Mouse (Mus musculus) subcutaneous adipose tissue, adult 2 months (tissue): ENCODE results near the gene Acad12. TPM values are rescaled to one million over a fixed set of nuclear protein-coding genes. Genes with fewer than 3 reads are reported as not detected.

Experiments
- polyA plus RNA-seq: library from polyadenylated mRNA; depleted of rRNA; stranded (reverse); fragments of >200 nt; gene quantifications from 2 replicates; pipeline ENCODE4 v1.2.3, GENCODE M21; 2012; ENCODE audit warnings: low replicate concordance; rRNA removed

The Acad12 gene
- polyA plus RNA-seq = 14.6 and 40.9 TPM in 2 replicates

GRCm38 (mm10) chr5:121618592-121619513 is at the start of gene Acad12:
TSS of gene Acad12 (minus strand) at chr5:121618938.

DNA sequence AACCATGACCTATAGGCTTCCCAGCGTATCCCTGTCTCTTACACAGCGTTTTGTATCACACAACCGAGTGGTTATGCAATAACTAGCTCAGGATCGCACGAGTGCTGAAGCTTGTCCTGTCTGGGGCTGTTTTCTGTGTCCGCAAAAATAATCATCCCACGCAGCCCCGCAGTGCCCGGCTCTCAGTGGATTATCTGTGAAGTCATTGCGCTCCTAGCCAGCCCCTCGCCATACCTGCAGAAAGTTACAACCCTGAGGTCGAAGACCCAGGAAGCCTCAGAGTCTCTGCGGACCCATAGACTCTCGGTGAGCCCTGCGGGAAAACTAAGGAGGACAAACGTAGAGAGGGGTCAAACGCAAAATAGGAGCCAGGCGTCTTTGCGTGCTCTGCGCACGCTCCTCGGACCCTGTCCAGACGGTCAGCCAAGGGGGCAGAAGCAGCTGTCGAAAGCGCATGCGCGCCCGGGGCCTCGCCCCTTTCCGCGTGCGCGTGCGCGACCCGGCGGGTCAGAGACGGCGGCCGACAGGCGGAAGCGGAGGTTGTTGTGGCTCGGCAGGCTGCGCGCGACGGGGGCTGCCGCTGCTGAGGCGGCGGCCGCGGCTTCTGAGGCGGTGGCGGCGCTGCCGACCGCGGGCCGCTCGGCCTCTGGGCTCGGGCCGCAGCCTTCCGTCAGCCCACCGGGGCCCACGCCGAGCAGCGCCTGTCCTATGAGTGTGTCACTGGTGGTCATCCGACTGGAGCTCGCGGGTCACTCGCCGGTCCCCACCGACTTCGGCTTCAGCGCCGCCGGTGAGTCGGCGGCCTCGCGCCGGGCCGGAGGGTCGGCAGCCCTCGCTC is 41.5 kb upstream of the Acad12 start, which contains the start of the genes Acad10 and Brap:
Acad10 (minus strand) TSS at position 456 of the 838 bp plus-strand sequence.
Brap (plus strand) TSS at position 505 of the 838 bp plus-strand sequence.

GRCm38 (mm10) chr5:121593451-121594401 is 25.0 kb downstream of the Acad12 start, which contains the start of gene Aldh2:
TSS of gene Aldh2 (minus strand) at chr5:121593824.

Other genes with a start within 250 kb of the Acad12 start
- 99.1 and 169 TPM in 2 replicates for gene Trafd1, start 233.3 kb downstream of the Acad12 start, polyA plus RNA-seq
- gene Naa25, start 221.0 kb downstream of the Acad12 start, polyA plus RNA-seq = 8.0 and 18.1 TPM in 2 replicates
- 1.7 and 2.2 TPM in 2 replicates for gene Tmem116, start 167.0 kb downstream of the Acad12 start, polyA plus RNA-seq
- 57.6 and 60.9 TPM in 2 replicates for gene Erp29, start 166.4 kb downstream of the Acad12 start, polyA plus RNA-seq
- not detected in 2 replicates for gene Adam1b, start 115.5 kb downstream of the Acad12 start, polyA plus RNA-seq
- 5.4 and 5.8 TPM in 2 replicates for gene Adam1a, start 73.5 kb downstream of the Acad12 start, polyA plus RNA-seq
- gene Gm42878, start 73.5 kb downstream of the Acad12 start, polyA plus RNA-seq = 0.20 and 0.35 TPM in 2 replicates
- gene Mapkapk5, start 73.0 kb downstream of the Acad12 start, polyA plus RNA-seq = 56.5 and 56.7 TPM in 2 replicates
- gene Aldh2, start 25.1 kb downstream of the Acad12 start, polyA plus RNA-seq = 885 and 1,194 TPM in 2 replicates
- gene Acad10, start 41.6 kb upstream of the Acad12 start, polyA plus RNA-seq = 12.5 and 12.6 TPM in 2 replicates
- 25.7 and 28.2 TPM in 2 replicates for gene Brap, start 41.6 kb upstream of the Acad12 start, polyA plus RNA-seq
- gene Atxn2, start 92.4 kb upstream of the Acad12 start, polyA plus RNA-seq = 97.5 and 137 TPM in 2 replicates
- gene Sh2b3, start 218.7 kb upstream of the Acad12 start, polyA plus RNA-seq = 34.1 and 35.1 TPM in 2 replicates
- 10.6 and 22.8 TPM in 2 replicates for gene Pheta1, start 230.0 kb upstream of the Acad12 start, polyA plus RNA-seq